Mouse (Mus musculus) cortical plate, adult 2 months (tissue): ENCODE data around the gene Rpl4.

Source experiments
- CTCF ChIP-seq: fragments of 200-500 bp; IDR thresholded peaks from 2 replicates; pipeline ENCODE4 v1.5.1; 2011; ENCODE audit warnings: mild to moderate bottlenecking, control low read depth, low read length; ENCODE audit not compliant: insufficient read depth; ENCODE audit errors: extremely low read depth
- POLR2A ChIP-seq: fragments of 200-500 bp; IDR thresholded peaks from 2 replicates; pipeline ENCODE4 v1.6.1; 2011; ENCODE audit warnings: mild to moderate bottlenecking, low read length, control low read depth; ENCODE audit not compliant: insufficient read depth; ENCODE audit errors: extremely low read depth

- TF ChIP-seq CTCF, result no peak
- no peak for TF ChIP-seq POLR2A
Observed at GRCm38 (mm10) chr9:64214452-64214851, 41.3 kb downstream of the Rpl4 start.
